Mouse (Mus musculus) forebrain, embryonic 16.5 days (tissue): ENCODE data around the gene Dcaf11. TPM values are rescaled to one million over a fixed set of nuclear protein-coding genes. Genes with fewer than 3 reads are reported as not detected.

Experiments
- ATAC-seq: fragments of 200-750 bp; cut with Nextera tagmentation; 2 replicates; pipeline ENCODE4 v1.8.0; 2017; ENCODE audit warnings: mild to moderate bottlenecking, moderate library complexity
- H3K27ac ChIP-seq: fragments of 300-500 bp; sonication (generic); 2 replicates; pipeline ENCODE4 v1.5.1; 2014; ENCODE audit warnings: low read length, control low read depth
- H3K27me3 ChIP-seq: fragments of 300-500 bp; sonication (generic); replicated peaks from 2 replicates; pipeline ENCODE4 v1.6.1; 2014; ENCODE audit warnings: low read length; ENCODE audit not compliant: control insufficient read depth, insufficient read depth
- H3K36me3 ChIP-seq: fragments of 300-500 bp; sonication (generic); 2 replicates; pipeline ENCODE4 v1.6.1; 2014; ENCODE audit not compliant: control insufficient read depth, insufficient read depth
- H3K4me1 ChIP-seq: fragments of 300-500 bp; sonication (generic); replicated peaks from 2 replicates; pipeline ENCODE4 v1.6.1; 2014; ENCODE audit warnings: low read length; ENCODE audit not compliant: control insufficient read depth, insufficient read depth
- H3K4me2 ChIP-seq: fragments of 300-500 bp; sonication (generic); 2 replicates; pipeline ENCODE4 v1.6.1; 2014; ENCODE audit warnings: mild to moderate bottlenecking, low read length, control low read depth
- H3K4me3 ChIP-seq: fragments of 300-500 bp; sonication (generic); replicated peaks from 2 replicates; pipeline ENCODE4 v1.5.1; 2014; ENCODE audit warnings: mild to moderate bottlenecking, low read length, control low read depth
- H3K9ac ChIP-seq: fragments of 300-500 bp; sonication (generic); replicated peaks from 2 replicates; pipeline ENCODE4 v1.6.1; 2014; ENCODE audit warnings: low read depth, low read length, control low read depth
- H3K9me3 ChIP-seq: fragments of 300-500 bp; sonication (generic); 2 replicates; pipeline ENCODE4 v1.6.1; 2016; ENCODE audit warnings: low read length; ENCODE audit not compliant: control insufficient read depth
- WGBS: fragments of 180-500 bp; shearing (Covaris S2); extraction: QIAGEN DNeasy Blood & Tissue Kit; methylation state at CpG from one replicate; pipeline ENCODE4 v1.1.7; 2014; 5-methylcytosine and 5-hydroxymethylcytosine counted together
- polyA plus RNA-seq: library from polyadenylated mRNA; unstranded; fragments of >200 nt; fragmentation: Nextera tagmentation; extraction: Ambion mirVana; gene quantifications from 2 replicates; pipeline ENCODE4 v1.2.1, GENCODE M21; 2015

Gene Dcaf11
- polyA plus RNA-seq, result 123 and 127 TPM in 2 replicates

DNA sequence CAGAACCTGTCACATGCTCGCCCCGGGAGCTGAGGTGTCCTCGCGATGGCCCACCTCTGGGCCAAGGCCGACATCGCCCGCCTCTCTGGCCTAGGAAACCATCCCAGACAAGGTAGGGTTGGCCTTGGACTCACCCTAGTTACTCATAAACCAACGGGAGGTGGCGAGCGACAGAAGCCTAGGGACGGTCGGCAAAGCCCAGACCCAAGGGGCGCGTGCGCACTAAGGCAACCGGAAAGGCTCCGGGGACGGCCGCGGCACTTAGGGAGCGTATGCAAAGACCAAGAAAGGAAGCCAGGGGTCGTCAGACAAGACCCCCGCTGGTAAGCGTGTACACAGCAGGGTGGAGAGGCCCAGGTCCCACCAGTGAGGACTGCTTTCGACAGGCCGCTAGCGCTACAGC is at the start of gene Dcaf11:
Gene Dcaf11, plus strand, starts transcription at position 208 of the 403 bp plus-strand sequence.
- WGBS, result under 1% methylated on average over 27 of the region's 27 CpGs
- peak within 1 kb of the TSS; percentile 70 for H3K9ac ChIP-seq
- peak; percentile 77 for ATAC-seq
- H3K36me3 ChIP-seq, result peaks cover 9% of the 10 kb centered on the region
- H3K4me2 ChIP-seq, result peak within 1 kb of the TSS; percentile 76
- peak within 1 kb of the TSS; percentile 77 for H3K4me3 ChIP-seq
- H3K27me3 ChIP-seq, result no peaks in the 10 kb centered on the region
- peaks cover 15% of the 10 kb centered on the region for H3K4me1 ChIP-seq
- no peaks in the 10 kb centered on the region for H3K9me3 ChIP-seq
- peak within 1 kb of the TSS; percentile 99 for H3K27ac ChIP-seq

DNA sequence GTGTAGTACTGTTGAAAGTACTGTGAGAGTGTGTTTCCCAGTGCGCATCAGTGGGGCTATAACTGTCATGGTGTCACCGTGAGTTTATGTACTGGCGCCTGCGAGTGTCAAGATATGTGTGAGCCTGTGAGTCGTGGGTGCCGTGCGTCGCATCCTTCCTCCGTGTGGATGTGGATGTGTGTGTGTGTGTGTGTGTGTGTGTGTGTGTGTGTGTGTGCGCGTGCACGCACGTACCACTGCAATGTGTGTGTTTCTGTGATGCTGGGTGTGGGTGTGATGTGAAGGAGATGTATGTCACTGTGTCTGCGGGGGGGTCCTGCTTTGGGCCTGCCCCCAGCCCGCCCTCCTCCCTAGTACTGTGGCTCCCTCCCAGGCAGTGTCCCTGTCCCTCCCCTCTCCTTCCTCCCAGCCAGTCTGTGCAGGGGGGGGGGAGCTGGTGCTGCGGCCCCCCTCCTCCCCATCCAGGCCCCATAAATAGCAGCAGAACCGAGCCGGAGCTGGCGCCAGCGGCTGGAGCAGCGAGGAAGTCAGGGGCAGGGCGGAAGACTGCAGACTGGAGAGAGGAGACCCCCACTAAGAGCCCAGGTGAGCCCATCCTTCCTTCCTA is 49.6 kb upstream of the Dcaf11 start, which contains the start of gene Cpne6:
Gene Cpne6, plus strand, starts transcription at position 321 of the 607 bp plus-strand sequence.
- no peaks in the 10 kb centered on the region for H3K27me3 ChIP-seq
- ATAC-seq, result 0 out of 2 replicates have a peak, but pooled peaks have one; percentile 23
- H3K9ac ChIP-seq, result no peak within 1 kb of the TSS; the same call in 1 of the 2 replicates
- 68% methylated on average over 19 of the region's 22 CpGs for WGBS
- no peaks in the 10 kb centered on the region for H3K9me3 ChIP-seq
- no peaks in the 10 kb centered on the region for H3K36me3 ChIP-seq
- peaks cover 8% of the 10 kb centered on the region; the same call in 1 of the 2 replicates for H3K4me1 ChIP-seq
- H3K4me2 ChIP-seq, result no peak within 1 kb of the TSS
- H3K4me3 ChIP-seq, result no peak within 1 kb of the TSS
- H3K27ac ChIP-seq, result no peak within 1 kb of the TSS

DNA sequence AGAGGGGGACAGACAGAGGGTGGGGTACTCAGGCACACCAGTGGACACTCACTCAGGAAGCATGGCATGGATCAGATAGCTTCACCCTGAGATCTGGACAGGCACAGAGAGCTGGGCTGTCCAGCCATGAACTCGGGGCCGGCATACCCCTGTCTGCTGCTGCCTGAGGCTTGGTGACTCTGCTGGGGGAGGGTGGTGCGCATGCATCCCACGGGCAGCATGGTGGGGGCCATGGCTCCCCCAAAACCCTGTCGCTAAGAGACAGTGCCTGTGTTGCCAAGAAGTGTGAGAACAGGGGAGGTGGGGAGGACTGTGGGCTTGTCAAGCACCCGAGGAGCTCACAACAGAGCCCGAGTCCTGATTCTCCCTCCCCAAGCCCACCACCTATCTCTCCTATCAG is 48.8 kb upstream of the Dcaf11 start:
- Histone ChIP-seq H3K27ac (no peak overlapping the region), H3K27me3 (no peaks in the 10 kb centered on the region), H3K36me3 (no peaks in the 10 kb centered on the region), H3K9ac (no peak overlapping the region; the same call in 1 of the 2 replicates), H3K4me3 (no peak overlapping the region), H3K4me1 (peaks cover 8% of the 10 kb centered on the region; the same call in 1 of the 2 replicates), H3K9me3 (no peaks in the 10 kb centered on the region), H3K4me2 (no peak overlapping the region)
- WGBS, result 46% methylated on average over 7 of the region's 7 CpGs
- ATAC-seq, result peak; percentile 23; the same call in 1 of the 2 replicates

DNA sequence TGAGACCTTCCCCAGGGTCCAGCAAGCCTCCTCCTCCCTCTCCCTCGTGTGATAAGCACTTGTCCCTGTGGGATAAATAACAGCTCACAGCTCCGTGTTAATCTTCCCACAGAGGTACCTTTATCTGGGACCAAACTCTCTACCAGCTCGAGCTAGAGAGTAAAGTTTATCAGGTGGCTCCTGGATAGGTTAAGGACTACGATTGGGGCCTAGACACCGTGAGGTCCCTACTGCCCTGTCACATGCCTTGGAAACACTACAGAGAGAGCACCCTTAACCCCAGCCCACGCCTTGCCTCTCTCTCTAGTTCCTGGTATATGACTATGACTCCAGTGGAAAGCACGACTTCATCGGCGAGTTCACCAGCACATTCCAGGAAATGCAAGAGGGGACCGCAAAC is 45.9 kb upstream of the Dcaf11 start:
- WGBS, result 72% methylated on average over 10 of the region's 10 CpGs
- no peak overlapping the region for H3K27ac ChIP-seq
- no peak overlapping the region for H3K9ac ChIP-seq
- H3K9me3 ChIP-seq, result no peaks in the 10 kb centered on the region
- H3K36me3 ChIP-seq, result no peaks in the 10 kb centered on the region
- no peak overlapping the region for H3K4me2 ChIP-seq
- no peaks in the 10 kb centered on the region for H3K27me3 ChIP-seq
- no peak overlapping the region for H3K4me3 ChIP-seq
- ATAC-seq, result no peak
- peaks cover 8% of the 10 kb centered on the region; the same call in 1 of the 2 replicates for H3K4me1 ChIP-seq

DNA sequence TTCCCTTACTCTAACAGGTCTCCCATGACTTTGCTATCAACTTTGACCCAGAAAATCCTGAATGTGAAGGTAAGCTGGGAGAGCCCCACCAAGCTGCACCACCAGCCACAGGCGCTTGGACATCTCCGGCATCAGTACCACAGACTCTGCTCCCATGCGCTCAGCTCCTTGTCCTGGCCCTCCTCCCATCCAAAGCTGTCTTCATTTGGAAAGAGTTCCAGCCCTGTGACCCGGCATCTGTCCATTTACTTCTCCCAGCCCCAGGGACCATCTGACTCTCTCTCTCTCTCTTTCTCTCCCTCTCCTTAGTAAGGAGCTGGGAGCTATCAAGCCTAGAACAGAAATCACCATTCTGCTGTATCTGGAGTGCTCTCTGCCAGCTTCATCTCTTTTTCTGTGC is 44.0 kb upstream of the Dcaf11 start:
- Histone ChIP-seq H3K4me2 (no peak overlapping the region), H3K9me3 (no peaks in the 10 kb centered on the region), H3K36me3 (no peaks in the 10 kb centered on the region), H3K4me3 (no peak overlapping the region), H3K9ac (no peak overlapping the region), H3K27me3 (no peaks in the 10 kb centered on the region), H3K4me1 (peaks cover 15% of the 10 kb centered on the region), H3K27ac (no peak overlapping the region)
- ATAC-seq, result no peak
- 88% methylated on average over 4 of the region's 4 CpGs for WGBS

DNA sequence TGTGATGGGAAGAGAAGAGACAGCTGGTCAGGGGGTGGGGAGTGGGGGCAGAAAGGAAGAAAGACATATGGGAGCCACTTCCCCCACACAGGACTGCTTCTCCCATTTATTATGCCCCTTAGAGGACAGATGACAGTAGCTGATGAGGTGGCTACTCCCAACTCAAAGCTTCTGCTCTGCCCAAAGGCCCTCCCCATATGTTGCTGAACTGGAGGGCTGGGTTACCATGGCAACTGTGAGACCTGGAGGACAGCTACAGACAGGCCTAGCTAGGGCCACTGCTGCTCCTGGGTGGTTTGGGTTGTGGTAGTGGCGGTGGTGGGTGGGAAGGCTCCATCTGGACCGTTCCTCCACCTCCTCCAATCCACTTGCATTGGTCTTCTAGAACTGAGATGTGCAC is 40.9 kb upstream of the Dcaf11 start:
- no peak overlapping the region for H3K4me2 ChIP-seq

DNA sequence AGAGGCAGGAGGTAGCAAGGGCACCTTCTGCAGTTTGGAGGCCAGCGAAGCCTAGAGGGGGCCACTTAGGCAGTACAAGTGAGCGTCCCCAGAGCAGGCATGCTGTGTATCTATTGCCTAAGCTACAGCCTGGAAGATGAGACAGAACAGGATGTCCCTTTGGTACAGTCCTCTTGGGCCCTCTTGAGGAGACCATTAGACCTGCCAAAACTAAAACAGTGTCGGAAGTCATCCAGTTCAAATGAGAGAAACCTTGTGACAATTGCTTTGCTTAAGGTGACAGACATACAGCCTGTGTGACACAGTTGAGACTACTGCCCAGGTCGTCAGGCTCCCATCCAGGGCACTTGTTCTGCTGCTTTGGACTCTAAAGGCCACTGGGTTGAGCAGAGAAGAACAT is 40.2 kb upstream of the Dcaf11 start:
- H3K27me3 ChIP-seq, result 0 out of 2 replicates have a peak, but pooled peaks cover under 1% of the 10 kb centered on the region
- no peaks in the 10 kb centered on the region for H3K36me3 ChIP-seq
- H3K4me1 ChIP-seq, result peaks cover 10% of the 10 kb centered on the region
- no peak overlapping the region for H3K4me2 ChIP-seq
- H3K9ac ChIP-seq, result no peak overlapping the region
- no peak overlapping the region for H3K4me3 ChIP-seq
- no peaks in the 10 kb centered on the region for H3K9me3 ChIP-seq
- H3K27ac ChIP-seq, result no peak overlapping the region
- 66% methylated on average over 4 of the region's 4 CpGs for WGBS
- ATAC-seq, result no peak

More for the DNA sequence above, 40.9 kb upstream of the Dcaf11 start:
- H3K36me3 ChIP-seq, result no peaks in the 10 kb centered on the region
- peak; percentile 34; the same call in 1 of the 2 replicates for ATAC-seq
- no peak overlapping the region for H3K4me3 ChIP-seq
- 59% methylated on average over 2 of the region's 2 CpGs for WGBS
- no peak overlapping the region for H3K27ac ChIP-seq
- peaks cover 10% of the 10 kb centered on the region for H3K4me1 ChIP-seq
- H3K9ac ChIP-seq, result no peak overlapping the region
- no peaks in the 10 kb centered on the region for H3K27me3 ChIP-seq
- no peaks in the 10 kb centered on the region for H3K9me3 ChIP-seq

DNA sequence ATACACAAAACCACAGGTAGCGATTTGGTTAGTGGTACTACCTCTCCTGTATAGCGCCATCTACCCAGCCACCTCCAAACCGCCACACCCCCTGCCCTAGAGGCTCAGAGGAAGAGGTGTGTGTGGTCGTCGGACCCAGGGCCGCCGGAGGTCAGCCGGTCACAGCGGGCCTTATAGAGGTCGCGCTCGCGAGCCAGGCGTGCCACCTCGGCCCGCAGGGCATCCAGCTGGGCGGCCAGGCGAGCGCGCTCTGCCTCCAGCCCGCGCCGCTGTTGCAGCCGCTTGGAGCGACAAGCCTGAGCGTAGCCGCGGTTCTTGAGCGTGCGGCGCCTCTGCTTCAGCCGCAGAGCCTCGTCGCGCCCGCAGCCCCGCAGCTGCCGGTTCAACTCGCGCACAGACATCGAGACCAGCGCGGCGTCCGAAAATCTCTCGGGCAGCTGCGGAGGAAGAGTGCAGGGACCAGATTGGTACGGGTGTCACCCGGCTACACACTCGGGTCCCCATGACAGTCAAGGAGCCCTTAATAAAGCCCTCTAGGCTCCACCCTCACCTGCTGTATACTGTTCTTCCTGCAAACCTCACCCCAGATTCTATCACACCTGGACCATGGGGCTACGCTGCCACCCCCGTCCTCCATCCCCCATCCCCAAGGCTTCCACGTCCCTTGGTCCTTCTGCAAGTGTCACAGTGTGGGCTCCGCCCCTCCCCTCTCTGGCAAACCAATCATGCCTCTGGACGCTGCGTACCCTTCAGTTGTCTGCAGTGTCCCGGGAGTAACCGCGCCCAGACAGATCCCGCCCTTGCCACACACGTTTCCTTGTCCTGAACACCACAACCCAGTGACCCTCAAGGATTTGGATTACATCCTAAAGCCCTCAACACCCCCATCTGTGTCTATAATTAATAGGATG is 39.1 kb upstream of the Dcaf11 start:
- Histone ChIP-seq H3K4me1 (peaks cover 10% of the 10 kb centered on the region), H3K36me3 (no peaks in the 10 kb centered on the region), H3K4me2 (peak overlapping the region; percentile 97), H3K9ac (peak overlapping the region; percentile 71), H3K9me3 (no peaks in the 10 kb centered on the region), H3K27me3 (0 out of 2 replicates have a peak, but pooled peaks cover 2% of the 10 kb centered on the region), H3K27ac (peak overlapping the region; percentile 34; the same call in 1 of the 2 replicates), H3K4me3 (peak overlapping the region; percentile 59)
- WGBS, result under 1% methylated on average over 61 of the region's 61 CpGs
- ATAC-seq, result peak; percentile 77

DNA sequence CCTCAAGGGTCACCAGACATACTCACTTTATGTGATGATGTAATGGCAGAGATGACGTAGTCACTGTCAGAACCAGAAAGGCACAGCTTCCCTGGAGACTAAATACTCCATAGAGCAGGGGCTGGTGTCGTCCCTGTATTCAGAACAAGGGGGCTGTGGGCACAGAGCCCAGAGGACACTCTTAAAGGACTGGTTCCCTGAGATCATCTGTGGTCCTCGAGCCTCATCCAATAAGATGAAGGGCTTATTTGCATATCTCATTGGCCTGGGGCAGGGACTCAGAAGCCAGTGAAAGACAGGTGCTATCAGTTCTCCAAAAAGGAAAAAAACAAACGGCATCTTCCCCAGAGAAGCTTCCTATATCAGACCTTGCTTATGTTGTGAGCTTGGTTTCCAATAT is 35.7 kb upstream of the Dcaf11 start:
- peaks cover 10% of the 10 kb centered on the region for H3K4me1 ChIP-seq
- ATAC-seq, result no peak
- H3K9ac ChIP-seq, result no peak overlapping the region
- no peaks in the 10 kb centered on the region for H3K9me3 ChIP-seq
- H3K4me3 ChIP-seq, result no peak overlapping the region
- 0 out of 2 replicates have a peak, but pooled peaks cover 3% of the 10 kb centered on the region for H3K27me3 ChIP-seq
- no peaks in the 10 kb centered on the region for H3K36me3 ChIP-seq
- H3K27ac ChIP-seq, result no peak overlapping the region
- no peak overlapping the region for H3K4me2 ChIP-seq
- 49% methylated on average over 4 of the region's 4 CpGs for WGBS
